Mouse (Mus musculus) liver, embryonic 16.5 days (tissue): Measurements from ENCODE around the gene Csf2rb. TPM values are rescaled to one million over a fixed set of nuclear protein-coding genes. Genes with fewer than 3 reads are reported as not detected.

Experiments
- ATAC-seq: fragments of 200-750 bp; cut with Nextera tagmentation; 2 replicates; pipeline ENCODE4 v1.8.0; 2017; ENCODE audit warnings: low read depth, mild to moderate bottlenecking, moderate number of reproducible peaks, moderate library complexity
- H3K27ac ChIP-seq: fragments of 300-500 bp; sonication (generic); 2 replicates; pipeline ENCODE4 v1.5.1; 2014; ENCODE audit warnings: mild to moderate bottlenecking, low read length
- H3K27me3 ChIP-seq: fragments of 300-500 bp; sonication (generic); 2 replicates; pipeline ENCODE4 v1.6.1; 2014; ENCODE audit warnings: low read depth, low read length, mixed read lengths; ENCODE audit not compliant: control insufficient read depth, insufficient read depth
- H3K36me3 ChIP-seq: fragments of 300-500 bp; sonication (generic); 2 replicates; pipeline ENCODE4 v1.6.1; 2014; ENCODE audit warnings: mild to moderate bottlenecking; ENCODE audit not compliant: control insufficient read depth, insufficient read depth
- H3K4me1 ChIP-seq: fragments of 300-500 bp; sonication (generic); 2 replicates; pipeline ENCODE4 v1.6.1; 2014; ENCODE audit warnings: low read depth, low read length, mixed read lengths; ENCODE audit not compliant: control insufficient read depth
- H3K4me2 ChIP-seq: fragments of 300-500 bp; sonication (generic); 2 replicates; pipeline ENCODE4 v1.6.1; 2014; ENCODE audit warnings: low read depth, low read length, mixed read lengths
- H3K4me3 ChIP-seq: fragments of 300-500 bp; sonication (generic); 2 replicates; pipeline ENCODE4 v1.5.1; 2014; ENCODE audit warnings: low read depth, mild to moderate bottlenecking, low read length
- H3K9ac ChIP-seq: fragments of 300-500 bp; sonication (generic); 2 replicates; pipeline ENCODE4 v1.6.1; 2014; ENCODE audit warnings: low read depth, low read length
- H3K9me3 ChIP-seq: fragments of 300-500 bp; sonication (generic); replicated peaks from 2 replicates; pipeline ENCODE4 v1.6.1; 2016; ENCODE audit warnings: low read length; ENCODE audit not compliant: control insufficient read depth
- WGBS: fragments of 180-500 bp; shearing (Covaris S2); extraction: QIAGEN DNeasy Blood & Tissue Kit; methylation state at CpG from one replicate; pipeline ENCODE4 v1.1.7; 2014; ENCODE audit not compliant: insufficient replicate concordance; 5-methylcytosine and 5-hydroxymethylcytosine counted together
- polyA plus RNA-seq: library from polyadenylated mRNA; unstranded; fragments of >200 nt; fragmentation: Nextera tagmentation; extraction: Ambion mirVana; gene quantifications from 2 replicates; pipeline ENCODE4 v1.2.1, GENCODE M21; 2015

Gene Csf2rb
- polyA plus RNA-seq, 1 experiment from 2014 or later, result 7.1 TPM

DNA sequence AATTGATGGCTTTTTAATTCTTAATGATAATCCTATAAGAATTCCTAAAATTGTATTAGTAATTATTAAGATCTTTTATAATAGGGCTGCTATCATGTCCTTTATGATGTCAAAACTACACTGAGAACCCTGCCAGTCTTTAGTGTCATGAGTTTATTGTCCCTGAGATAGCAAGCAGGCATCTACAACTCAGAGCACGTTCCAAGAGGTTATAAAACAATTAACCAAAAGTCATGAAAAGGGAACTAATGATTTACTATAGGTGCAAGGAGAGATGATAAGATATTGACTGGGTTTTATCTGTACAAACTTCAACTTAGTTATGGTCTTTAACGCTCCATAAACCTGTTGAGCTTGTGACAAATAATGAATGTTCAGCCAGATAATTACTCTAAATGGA is 40.4 kb downstream of the Csf2rb start:
- H3K27me3 ChIP-seq, result peaks cover 4% of the 10 kb centered on the region; the same call in 1 of the 2 replicates
- no peak overlapping the region for H3K27ac ChIP-seq
- H3K4me2 ChIP-seq, result no peak overlapping the region
- 35% methylated on average over 2 of the region's 2 CpGs for WGBS
- H3K4me3 ChIP-seq, result no peak overlapping the region
- no peaks in the 10 kb centered on the region for H3K36me3 ChIP-seq
- H3K9ac ChIP-seq, result no peak overlapping the region
- peaks cover 2% of the 10 kb centered on the region; the same call in 1 of the 2 replicates for H3K4me1 ChIP-seq
- ATAC-seq, result no peak
- H3K9me3 ChIP-seq, result no peaks in the 10 kb centered on the region

DNA sequence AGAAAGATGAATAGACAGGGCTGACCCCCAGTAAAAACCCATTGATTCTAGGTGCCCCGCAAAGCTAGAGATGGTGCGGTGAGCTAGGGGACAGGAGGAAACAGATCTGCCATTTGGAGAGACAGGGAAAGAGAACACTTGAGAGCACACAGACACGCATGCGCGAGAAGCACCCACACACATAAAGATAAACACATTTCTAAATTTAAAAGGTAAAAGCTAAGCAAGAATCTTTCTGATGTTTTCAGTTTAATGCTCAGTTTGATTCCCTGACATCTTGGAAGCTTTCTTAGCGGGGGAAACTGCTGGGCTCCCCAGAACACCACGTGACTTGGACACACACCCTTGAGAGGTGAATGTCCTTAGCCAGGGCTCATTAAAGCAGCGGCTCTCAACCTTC is 41.3 kb downstream of the Csf2rb start:
- no peak overlapping the region for H3K27ac ChIP-seq
- WGBS, result 68% methylated on average over 8 of the region's 8 CpGs
- ATAC-seq, result no peak
- H3K9me3 ChIP-seq, result no peaks in the 10 kb centered on the region
- peaks cover 4% of the 10 kb centered on the region; the same call in 1 of the 2 replicates for H3K27me3 ChIP-seq
- no peak overlapping the region for H3K9ac ChIP-seq
- H3K4me2 ChIP-seq, result no peak overlapping the region
- no peaks in the 10 kb centered on the region for H3K36me3 ChIP-seq
- no peak overlapping the region for H3K4me3 ChIP-seq
- H3K4me1 ChIP-seq, result peaks cover 2% of the 10 kb centered on the region; the same call in 1 of the 2 replicates

DNA sequence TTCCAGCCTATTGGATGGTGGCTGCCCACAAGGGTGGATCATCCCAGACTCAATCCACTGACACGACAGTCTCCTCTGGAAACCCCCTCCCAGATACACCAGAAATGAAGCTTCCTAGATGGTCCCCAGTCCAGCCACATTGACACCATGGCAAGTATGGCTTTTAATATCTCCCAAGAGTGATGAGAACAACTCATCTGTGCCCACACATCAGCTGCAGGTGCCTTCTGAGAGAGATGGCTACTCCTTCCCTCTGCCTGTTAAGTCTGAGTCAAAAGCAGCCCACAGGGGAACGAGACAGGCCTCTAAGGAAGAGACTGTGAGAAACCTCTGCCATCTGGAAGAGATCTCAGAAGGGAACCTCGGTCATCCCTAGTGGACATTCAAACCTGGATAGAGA is 42.3 kb downstream of the Csf2rb start:
- H3K27ac ChIP-seq, result no peak overlapping the region
- 34% methylated on average over 3 of the region's 3 CpGs for WGBS
- no peak overlapping the region for H3K4me2 ChIP-seq
- no peak overlapping the region for H3K9ac ChIP-seq
- H3K36me3 ChIP-seq, result no peaks in the 10 kb centered on the region
- no peaks in the 10 kb centered on the region for H3K9me3 ChIP-seq
- ATAC-seq, result no peak
- peaks cover 2% of the 10 kb centered on the region; the same call in 1 of the 2 replicates for H3K4me1 ChIP-seq
- peaks cover 4% of the 10 kb centered on the region; the same call in 1 of the 2 replicates for H3K27me3 ChIP-seq
- no peak overlapping the region for H3K4me3 ChIP-seq

DNA sequence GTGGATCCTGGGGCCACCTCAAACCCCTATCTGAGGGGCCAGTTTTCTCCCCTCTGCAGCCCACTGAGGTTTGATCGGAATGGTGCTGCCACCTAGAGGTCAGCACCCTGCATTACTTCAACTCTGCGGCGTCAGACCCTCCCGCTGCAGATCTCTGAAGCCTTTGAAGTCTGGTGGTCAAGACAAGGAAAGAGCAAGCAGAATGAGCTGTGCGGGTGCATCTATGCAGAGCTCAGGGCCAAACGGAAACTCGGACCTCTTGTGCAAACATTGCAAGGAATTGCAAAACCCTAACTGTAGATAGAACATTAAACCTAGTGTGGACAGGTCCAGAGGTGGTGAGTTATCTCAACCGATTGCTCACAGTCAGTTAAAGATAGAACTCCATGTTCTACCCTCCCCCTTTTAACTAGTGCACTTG is 43.4 kb downstream of the Csf2rb start:
- no peak overlapping the region for H3K4me2 ChIP-seq
- H3K36me3 ChIP-seq, result no peaks in the 10 kb centered on the region
- H3K27me3 ChIP-seq, result peaks cover 4% of the 10 kb centered on the region; the same call in 1 of the 2 replicates
- no peaks in the 10 kb centered on the region for H3K9me3 ChIP-seq
- ATAC-seq, result peak; percentile 93
- WGBS, result 3% methylated on average over 8 of the region's 8 CpGs
- H3K9ac ChIP-seq, result no peak overlapping the region
- peak overlapping the region; percentile 59 for H3K27ac ChIP-seq
- peaks cover 2% of the 10 kb centered on the region; the same call in 1 of the 2 replicates for H3K4me1 ChIP-seq
- no peak overlapping the region for H3K4me3 ChIP-seq

DNA sequence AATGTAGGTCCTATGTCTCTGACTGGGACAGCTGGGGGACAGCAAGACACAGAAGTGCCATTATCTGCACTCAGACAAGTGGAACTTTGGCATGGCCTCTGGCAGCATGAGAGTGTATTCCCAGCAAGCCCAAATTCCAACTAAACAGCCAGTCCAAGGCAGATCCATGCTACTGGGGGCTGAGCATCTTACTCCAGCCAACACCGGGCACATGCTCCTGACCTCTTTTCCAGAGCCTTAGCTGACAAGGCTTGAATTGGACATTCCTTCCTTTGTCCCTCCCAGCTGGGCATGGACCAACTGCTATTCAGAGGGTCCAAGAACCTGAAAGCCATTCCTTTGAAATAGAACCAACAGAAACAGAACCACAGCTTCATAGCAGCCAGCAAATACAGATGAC is 44.1 kb downstream of the Csf2rb start:
- H3K4me3 ChIP-seq, result no peak overlapping the region
- H3K4me1 ChIP-seq, result peaks cover 2% of the 10 kb centered on the region; the same call in 1 of the 2 replicates
- 76% methylated on average over 1 of the region's 1 CpGs for WGBS
- no peak overlapping the region for H3K9ac ChIP-seq
- ATAC-seq, result no peak
- H3K27ac ChIP-seq, result peak overlapping the region; percentile 55
- H3K4me2 ChIP-seq, result no peak overlapping the region
- H3K27me3 ChIP-seq, result peaks cover 4% of the 10 kb centered on the region; the same call in 1 of the 2 replicates
- no peaks in the 10 kb centered on the region for H3K9me3 ChIP-seq
- H3K36me3 ChIP-seq, result no peaks in the 10 kb centered on the region

DNA sequence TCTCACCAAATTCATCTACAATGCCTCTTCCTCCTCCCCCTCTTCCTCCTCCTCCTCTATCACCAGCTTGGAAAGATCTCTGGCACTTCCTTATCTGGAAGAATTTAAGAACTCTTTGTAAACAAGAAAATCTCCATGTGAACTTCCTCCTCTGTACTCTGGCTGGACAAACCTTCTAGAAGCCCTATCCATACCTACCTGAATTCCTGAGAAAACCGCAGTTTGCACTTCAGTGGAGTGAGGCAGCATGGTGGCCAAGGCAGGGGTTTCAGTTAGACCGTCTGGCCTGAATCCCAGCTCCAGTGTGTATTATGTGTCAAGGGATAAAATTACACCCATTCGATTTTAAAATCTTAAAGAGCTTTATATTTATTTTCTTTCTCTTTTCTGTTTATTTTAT is 47.2 kb downstream of the Csf2rb start:
- H3K4me1 ChIP-seq, result peaks cover 2% of the 10 kb centered on the region; the same call in 1 of the 2 replicates
- no peaks in the 10 kb centered on the region for H3K9me3 ChIP-seq
- peaks cover 4% of the 10 kb centered on the region; the same call in 1 of the 2 replicates for H3K27me3 ChIP-seq
- no peak for ATAC-seq
- no peak overlapping the region for H3K27ac ChIP-seq
- H3K36me3 ChIP-seq, result no peaks in the 10 kb centered on the region
- no peak overlapping the region for H3K4me2 ChIP-seq
- no peak overlapping the region for H3K4me3 ChIP-seq
- 56% methylated on average over 3 of the region's 3 CpGs for WGBS
- H3K9ac ChIP-seq, result no peak overlapping the region

DNA sequence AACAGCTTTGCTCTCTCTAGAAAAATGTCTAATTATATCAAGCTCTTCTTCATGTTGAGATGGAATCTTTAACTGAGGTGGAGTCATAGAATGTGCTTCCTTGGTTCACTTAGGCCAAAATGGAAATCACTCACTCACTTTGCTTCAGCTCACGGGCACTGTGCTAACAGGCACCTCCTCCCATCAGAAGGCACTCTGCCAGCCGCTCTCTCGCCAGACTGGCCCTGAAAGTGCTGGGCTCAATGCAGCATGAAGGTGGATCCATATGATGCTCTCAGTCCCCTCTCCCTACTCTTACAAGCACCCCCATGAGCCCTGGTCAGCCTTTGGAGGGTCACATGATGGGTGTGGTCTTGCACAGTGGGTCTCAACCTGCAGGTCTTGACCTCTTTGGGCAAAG is 48.7 kb downstream of the Csf2rb start:
- Histone ChIP-seq H3K27me3 (peaks cover 4% of the 10 kb centered on the region; the same call in 1 of the 2 replicates), H3K9ac (no peak overlapping the region), H3K4me3 (no peak overlapping the region), H3K36me3 (no peaks in the 10 kb centered on the region), H3K9me3 (no peaks in the 10 kb centered on the region), H3K27ac (no peak overlapping the region), H3K4me2 (no peak overlapping the region), H3K4me1 (no peaks in the 10 kb centered on the region; the same call in 1 of the 2 replicates)
- 51% methylated on average over 3 of the region's 3 CpGs for WGBS
- ATAC-seq, result no peak

DNA sequence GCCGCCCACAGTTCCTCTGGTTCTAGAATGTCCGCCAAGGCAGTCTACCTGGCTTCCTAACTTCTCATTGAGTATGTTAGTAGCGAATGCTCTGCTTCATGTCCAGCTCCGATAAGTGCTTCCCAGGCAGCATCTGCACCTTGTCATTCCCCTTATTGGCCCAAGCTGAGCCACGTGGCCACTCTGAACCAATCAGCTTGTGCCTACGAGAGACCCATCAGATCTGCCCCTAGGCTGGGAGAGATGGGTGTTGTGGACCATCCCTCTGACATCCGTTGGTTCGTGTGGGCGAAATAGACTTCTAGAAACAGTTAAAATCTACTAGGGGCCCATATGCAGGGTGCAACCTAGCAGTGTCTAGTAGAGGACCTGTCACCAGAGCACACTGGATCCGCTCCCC is 52.3 kb downstream of the Csf2rb start:
- Histone ChIP-seq H3K4me2 (no peak overlapping the region), H3K4me3 (no peak overlapping the region), H3K36me3 (no peaks in the 10 kb centered on the region), H3K9me3 (no peaks in the 10 kb centered on the region), H3K27ac (no peak overlapping the region), H3K9ac (no peak overlapping the region), H3K27me3 (no peaks in the 10 kb centered on the region), H3K4me1 (no peaks in the 10 kb centered on the region)
- 78% methylated on average over 10 of the region's 10 CpGs for WGBS
- ATAC-seq, result no peak

DNA sequence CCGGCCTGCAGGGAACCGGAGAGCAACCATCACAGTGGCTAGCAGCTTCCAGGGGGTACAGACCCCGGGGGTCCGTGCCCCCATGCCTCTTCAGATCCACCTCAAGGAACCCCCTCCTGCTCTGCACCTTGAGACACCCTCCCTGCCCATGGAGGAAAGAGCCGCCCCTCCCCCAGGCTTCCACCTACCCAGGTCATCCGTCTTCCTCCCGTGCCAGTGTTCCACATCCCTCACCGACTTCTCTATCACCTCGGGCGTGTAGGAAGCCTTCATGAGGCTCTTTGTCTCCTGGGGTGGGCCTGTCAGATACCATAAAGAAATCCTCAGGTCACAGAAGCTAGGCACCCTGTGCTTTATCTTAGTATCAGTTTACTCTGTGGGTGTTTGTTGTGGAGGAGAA is 53.0 kb downstream of the Csf2rb start:
- Histone ChIP-seq H3K27ac (no peak overlapping the region), H3K36me3 (no peaks in the 10 kb centered on the region), H3K27me3 (no peaks in the 10 kb centered on the region), H3K9ac (no peak overlapping the region), H3K9me3 (no peaks in the 10 kb centered on the region), H3K4me1 (no peaks in the 10 kb centered on the region; the same call in 1 of the 2 replicates), H3K4me2 (no peak overlapping the region), H3K4me3 (no peak overlapping the region)
- no peak for ATAC-seq
- WGBS, result 59% methylated on average over 10 of the region's 10 CpGs
